Mouse (Mus musculus): ENCODE measurements at regions not wholly inside any gene's neighbourhood (a gene's known extent, or its start where the extent isn't known, plus 50 kb on each side); places are given as distances from the start of the nearest gene placed in this dataset.

DNA sequence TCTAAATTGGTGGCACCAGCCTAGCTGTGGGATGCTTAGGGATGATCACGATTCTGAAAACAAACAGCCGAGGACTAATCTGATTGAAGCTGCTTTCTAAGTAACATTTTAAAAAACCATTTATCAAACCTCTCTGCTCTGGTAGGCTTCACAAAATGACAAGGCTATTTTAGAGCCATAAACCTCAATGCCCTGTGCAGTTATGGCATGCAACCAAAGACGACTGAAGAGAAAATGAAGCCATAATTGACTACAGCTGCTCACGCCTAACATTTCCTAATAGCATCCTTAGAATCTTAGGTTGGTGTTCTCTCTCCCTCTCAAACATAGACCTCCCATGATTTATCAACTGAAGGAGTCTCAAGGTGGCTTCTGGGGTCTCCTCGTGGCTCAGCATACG is 484.3 kb downstream of the Isl1 start:
- TF ChIP-seq MAFK (IDR thresholded peaks at IDR 0.05; ENCODE audit: insufficient replicate concordance, low read length) (no peak), SMC3 (IDR thresholded peaks at IDR 0.05; ENCODE audit: low read depth, low read length) (no peak), POLR2A (IDR thresholded peaks at IDR 0.05; ENCODE audit: low read depth, low read length) (no peak), HCFC1 (IDR thresholded peaks at IDR 0.05; ENCODE audit: low read depth, low read length) (no peak), E2F4 (IDR thresholded peaks at IDR 0.05; ENCODE audit: insufficient replicate concordance, low read depth, low read length) (no peak)
